Mouse (Mus musculus): ENCODE measurements around the gene Hmx3.

Hmx3 gene

GRCm38 (mm10) chr7:131542115-131542871 lies at the start of gene Hmx3:
Gene Hmx3 (plus strand): TSS chr7:131542867.
- DNase-seq (ENCODE audit: low spot score), result no peak

- no peak for DNase-seq (ENCODE audit: low spot score)
Measured at GRCm38 (mm10) chr7:131503739-131504138, 38.9 kb upstream of the Hmx3 start.

DNA sequence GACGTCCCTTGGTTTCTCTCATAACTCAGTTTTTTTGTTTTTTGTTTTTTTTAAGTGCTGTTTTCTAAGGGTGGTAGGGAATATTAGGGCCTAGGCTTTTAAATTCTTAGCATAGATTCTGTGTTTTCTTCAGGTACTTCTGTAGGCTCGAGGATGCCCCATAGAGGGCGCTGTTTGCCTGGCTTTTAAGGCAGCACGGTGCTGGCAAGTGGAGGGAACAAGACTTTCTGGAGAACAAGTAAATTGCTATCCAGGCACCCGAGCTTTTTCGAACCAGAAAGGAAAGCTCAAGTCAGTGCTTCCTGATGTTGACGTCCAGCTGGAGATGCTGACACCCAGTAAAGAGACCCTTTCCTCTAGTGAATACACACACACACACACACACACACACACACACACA lies 2.7 kb upstream of the Hmx3 start:
- peak; percentile 71 for DNase-seq (ENCODE audit: low spot score)

GRCm38 (mm10) chr7:131541184-131542114 lies 1.2 kb upstream of the Hmx3 start:
- no peak for DNase-seq (ENCODE audit: low spot score)

DNA sequence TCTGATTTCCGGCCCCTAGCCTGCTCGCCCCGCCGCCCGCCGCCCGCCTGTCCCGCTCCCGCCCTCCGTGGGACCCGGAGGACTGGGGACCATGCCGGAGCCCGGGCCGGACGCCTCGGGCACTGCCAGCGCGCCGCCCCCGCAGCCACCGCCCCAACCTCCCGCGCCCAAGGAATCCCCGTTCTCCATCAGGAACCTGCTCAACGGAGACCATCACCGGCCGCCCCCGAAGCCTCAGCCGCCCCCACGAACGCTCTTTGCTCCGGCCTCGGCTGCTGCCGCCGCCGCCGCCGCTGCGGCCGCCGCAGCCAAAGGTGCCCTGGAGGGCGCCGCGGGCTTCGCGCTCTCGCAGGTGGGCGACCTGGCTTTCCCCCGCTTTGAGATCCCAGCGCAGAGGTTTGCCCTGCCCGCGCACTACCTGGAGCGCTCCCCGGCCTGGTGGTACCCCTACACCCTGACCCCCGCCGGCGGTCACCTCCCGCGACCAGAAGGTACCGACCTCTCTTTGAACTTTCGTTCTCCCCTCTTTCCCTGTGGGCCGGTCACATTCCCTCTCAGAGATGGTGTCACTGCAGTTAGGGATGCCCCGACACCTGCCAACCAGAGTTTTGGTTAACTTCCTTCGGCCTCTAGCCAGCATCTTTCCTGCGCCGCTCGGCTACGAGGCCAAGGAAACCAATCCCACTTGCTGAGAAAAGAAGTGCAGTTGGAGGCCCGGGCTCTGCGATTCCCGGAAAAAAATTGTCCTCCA lies 380 bp downstream of the Hmx3 start:
- no peak for DNase-seq (ENCODE audit: low spot score)

DNA sequence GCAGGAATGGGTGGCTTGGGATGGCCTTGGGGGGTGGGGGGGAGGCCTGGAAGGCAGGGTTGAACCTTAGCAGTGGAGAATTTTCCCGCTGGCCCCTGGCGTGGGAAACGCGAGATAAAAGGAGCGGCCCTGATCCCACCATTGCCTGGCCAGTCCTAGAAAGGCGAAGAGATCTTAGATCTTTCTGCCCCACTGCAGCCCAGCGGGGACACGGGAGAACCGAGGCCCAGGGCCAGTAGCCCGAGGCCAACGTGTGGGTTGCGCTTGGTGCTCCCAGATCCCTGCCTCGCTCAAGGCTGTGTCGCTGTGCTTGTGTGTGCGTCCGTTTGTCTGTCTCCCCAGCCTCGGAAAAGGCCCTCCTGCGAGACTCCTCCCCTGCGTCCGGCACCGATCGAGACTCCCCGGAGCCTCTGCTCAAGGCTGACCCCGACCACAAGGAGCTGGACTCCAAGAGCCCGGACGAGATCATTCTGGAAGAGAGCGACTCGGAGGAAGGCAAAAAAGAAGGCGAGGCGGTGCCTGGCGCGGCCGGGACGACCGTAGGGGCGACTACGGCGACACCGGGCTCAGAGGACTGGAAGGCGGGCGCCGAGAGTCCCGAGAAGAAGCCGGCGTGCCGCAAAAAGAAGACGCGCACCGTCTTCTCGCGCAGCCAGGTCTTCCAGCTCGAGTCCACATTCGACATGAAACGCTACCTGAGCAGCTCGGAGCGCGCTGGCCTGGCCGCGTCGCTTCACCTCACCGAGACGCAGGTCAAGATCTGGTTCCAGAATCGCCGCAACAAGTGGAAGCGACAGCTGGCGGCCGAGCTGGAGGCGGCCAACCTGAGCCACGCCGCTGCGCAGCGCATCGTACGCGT lies 1.2 kb downstream of the Hmx3 start:
- no peak for DNase-seq (ENCODE audit: low spot score)

DNA sequence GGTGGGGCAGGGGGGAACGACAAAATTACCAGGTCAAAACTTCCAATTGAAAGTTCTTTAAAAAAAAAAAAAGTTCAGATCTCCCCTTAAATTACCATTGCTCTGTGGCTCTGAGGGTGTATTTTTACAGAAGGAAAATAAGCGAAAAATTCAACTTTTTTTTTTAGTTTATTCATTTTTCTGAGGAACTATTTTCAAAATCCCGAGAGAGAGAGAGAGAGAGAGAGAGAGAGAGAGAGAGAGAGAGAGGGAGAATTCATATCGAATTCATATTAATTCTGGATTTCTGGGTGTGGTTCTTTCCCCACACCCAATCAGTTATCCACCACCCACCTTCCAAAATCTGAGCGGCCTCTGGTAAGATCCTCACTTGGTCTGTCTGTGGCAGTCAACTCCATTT lies 2.2 kb downstream of the Hmx3 start:
- DNase-seq (ENCODE audit: low spot score), result no peak

- no peak for DNase-seq (ENCODE audit: low spot score)
Measured at GRCm38 (mm10) chr7:131545701-131546385, 3.2 kb downstream of the Hmx3 start.

DNA sequence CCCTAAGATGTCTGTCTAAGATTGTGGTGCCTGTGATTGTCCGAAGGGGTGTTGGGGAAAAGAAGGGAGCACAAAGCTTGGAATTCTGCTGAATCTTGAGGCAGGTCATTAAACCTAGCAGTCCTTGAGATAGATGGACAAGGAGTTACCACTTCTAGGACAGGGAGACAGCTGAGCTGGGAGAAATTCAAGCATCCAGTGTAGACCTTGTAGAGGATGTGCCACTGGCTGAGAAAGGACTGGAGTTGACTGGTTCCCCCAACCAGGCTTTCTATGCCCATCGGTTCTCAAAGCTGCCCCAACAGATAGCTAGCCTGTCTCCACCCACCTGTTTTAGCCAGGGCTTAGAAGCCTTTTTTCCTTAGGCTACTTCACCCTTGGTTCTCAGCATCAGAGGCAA lies 3.8 kb downstream of the Hmx3 start:
- DNase-seq (ENCODE audit: low spot score), result no peak

GRCm38 (mm10) chr7:131547481-131547880 lies 4.8 kb downstream of the Hmx3 start:
- DNase-seq (ENCODE audit: low spot score), result no peak

- DNase-seq (ENCODE audit: low spot score), result no peak
Measured at GRCm38 (mm10) chr7:131548473-131548872, 5.8 kb downstream of the Hmx3 start, which contains the start of gene Hmx2. Gene Hmx2 (plus strand): TSS chr7:131548773.

GRCm38 (mm10) chr7:131551471-131551870 lies 8.8 kb downstream of the Hmx3 start:
- no peak for DNase-seq (ENCODE audit: low spot score)

- DNase-seq (ENCODE audit: low spot score), result no peak
Measured at GRCm38 (mm10) chr7:131551931-131552741, 9.5 kb downstream of the Hmx3 start.

DNA sequence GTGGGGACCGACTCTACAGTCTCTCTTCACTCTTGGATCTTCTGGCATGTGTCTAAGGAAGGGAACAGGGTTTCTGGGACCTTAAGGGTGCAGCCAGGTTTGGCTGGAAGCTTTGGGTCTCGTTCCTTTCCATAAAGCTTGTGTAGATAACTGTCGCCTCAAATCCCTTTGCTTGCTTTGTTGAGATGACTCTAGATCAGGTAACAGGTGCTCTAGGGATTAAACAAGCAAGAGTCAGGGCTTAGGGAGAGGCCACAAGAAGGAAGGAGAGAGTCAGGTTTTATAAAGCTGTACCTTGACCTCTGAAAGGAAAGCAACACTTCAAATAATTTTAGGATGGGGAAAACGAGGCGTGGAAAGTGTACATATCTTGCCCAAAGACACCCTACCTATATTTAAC lies 10.1 kb downstream of the Hmx3 start:
- no peak for DNase-seq (ENCODE audit: low spot score)

GRCm38 (mm10) chr7:131553771-131554175 lies 11.1 kb downstream of the Hmx3 start:
- no peak for DNase-seq (ENCODE audit: low spot score)

- DNase-seq (ENCODE audit: low spot score), result no peak
Measured at GRCm38 (mm10) chr7:131554341-131555180, 11.9 kb downstream of the Hmx3 start.

GRCm38 (mm10) chr7:131555301-131556081 lies 12.8 kb downstream of the Hmx3 start:
- DNase-seq (ENCODE audit: low spot score), result no peak

- no peak for DNase-seq (ENCODE audit: low spot score)
Measured at GRCm38 (mm10) chr7:131556116-131556515, 13.4 kb downstream of the Hmx3 start.

Data from layer of hippocampus, adult 9-10 months (tissue).